Mouse (Mus musculus) kidney, adult 2 months (tissue): ENCODE measurements around the gene Bcl7b. TPM values are rescaled to one million over a fixed set of nuclear protein-coding genes. Genes with fewer than 3 reads are reported as not detected.

Source experiments
- DNase-seq: peaks from one replicate; pipeline ENCODE4 v3.0.0; 2021
- H3K27ac ChIP-seq: fragments of 200-500 bp; 2 replicates; pipeline ENCODE4 v1.5.1; 2012; ENCODE audit warnings: low read depth, low read length, control low read depth, inconsistent platforms; ENCODE audit not compliant: insufficient read depth
- H3K27me3 ChIP-seq: fragments of 200-500 bp; replicated peaks from 2 replicates; pipeline ENCODE4 v1.6.1; 2012; ENCODE audit warnings: mild to moderate bottlenecking, moderate library complexity, low read length, inconsistent platforms; ENCODE audit not compliant: control insufficient read depth, insufficient read depth
- H3K36me3 ChIP-seq: fragments of 200-500 bp; 2 replicates; pipeline ENCODE4 v1.6.1; 2012; ENCODE audit warnings: mild to moderate bottlenecking, moderate library complexity, low read length, inconsistent platforms; ENCODE audit not compliant: control insufficient read depth, insufficient read depth
- H3K4me1 ChIP-seq: fragments of 200-500 bp; 2 replicates; pipeline ENCODE4 v1.6.1; 2011; ENCODE audit warnings: low read length; ENCODE audit not compliant: control insufficient read depth, insufficient read depth
- H3K4me3 ChIP-seq: fragments of 200-500 bp; 2 replicates; pipeline ENCODE4 v1.5.1; 2011; ENCODE audit warnings: mild to moderate bottlenecking, low read depth, low read length, control low read depth; ENCODE audit not compliant: insufficient read depth
- CTCF ChIP-seq: fragments of 200-500 bp; conservative IDR thresholded peaks from 2 replicates; pipeline ENCODE4 v1.5.1; 2011; ENCODE audit warnings: low read depth, mild to moderate bottlenecking, control low read depth, low read length, moderate library complexity, mixed read lengths; ENCODE audit not compliant: insufficient read depth, insufficient read length
- POLR2A ChIP-seq: fragments of 200-500 bp; IDR thresholded peaks from one replicate; pipeline ENCODE4 v1.6.1; 2011; ENCODE audit warnings: low read depth, low read length, control low read depth
- WGBS: fragments of 180-500 bp; shearing (Covaris S2); methylation state at CpG from one replicate; pipeline ENCODE4 v1.1.7; 2018; 5-methylcytosine and 5-hydroxymethylcytosine counted together
- polyA plus RNA-seq: library from polyadenylated mRNA; depleted of rRNA; stranded (reverse); fragments of >200 nt; gene quantifications from 2 replicates; pipeline ENCODE4 v1.2.3, GENCODE M21; 2012; rRNA removed

Bcl7b gene
- polyA plus RNA-seq = 36.7 and 47.9 TPM in 2 replicates

GRCm38 (mm10) chr5:135168063-135169062, at the start of gene Bcl7b:
Bcl7b (plus strand) TSS chr5:135168283.
- 1% methylated on average over 94 of the region's 95 CpGs for WGBS
- TF ChIP-seq CTCF (no peak), POLR2A (peak; percentile 20)
- Histone ChIP-seq H3K4me3 (peak within 1 kb of the TSS; percentile 67), H3K27me3 (no peaks in the 10 kb centered on the region), H3K27ac (peak within 1 kb of the TSS; percentile 93), H3K4me1 (peaks cover 2% of the 10 kb centered on the region; the same call in 1 of the 2 replicates), H3K36me3 (no peaks in the 10 kb centered on the region; the same call in 1 of the 2 replicates)
- DNase-seq = peak; percentile 99

- peak; percentile 81 for TF ChIP-seq CTCF
- no peak for TF ChIP-seq POLR2A
- Histone ChIP-seq H3K27ac (no peak overlapping the region), H3K4me1 (no peaks in the 10 kb centered on the region; the same call in 1 of the 2 replicates), H3K36me3 (no peaks in the 10 kb centered on the region), H3K4me3 (no peak overlapping the region), H3K27me3 (no peaks in the 10 kb centered on the region)
- DNase-seq = peak; percentile 75
- whole genome bisulfite sequencing = 12% methylated on average over 6 of the region's 6 CpGs
Measured at GRCm38 (mm10) chr5:135118589-135119081, 49.4 kb upstream of the Bcl7b start.

- no peaks in the 10 kb centered on the region for H3K36me3 ChIP-seq
- 66% methylated on average over 4 of the region's 4 CpGs for WGBS
- no peak for DNase-seq
Measured at GRCm38 (mm10) chr5:135120753-135121152, 47.3 kb upstream of the Bcl7b start.

GRCm38 (mm10) chr5:135126121-135126520, 42.0 kb upstream of the Bcl7b start:
- WGBS = 67% methylated on average over 6 of the region's 6 CpGs
- Histone ChIP-seq H3K36me3 (no peaks in the 10 kb centered on the region; the same call in 1 of the 2 replicates), H3K27me3 (no peaks in the 10 kb centered on the region), H3K27ac (no peak overlapping the region), H3K4me1 (no peaks in the 10 kb centered on the region), H3K4me3 (no peak overlapping the region)
- DNase-seq = no peak
- TF ChIP-seq POLR2A (no peak), CTCF (no peak)

More at GRCm38 (mm10) chr5:135120753-135121152, 47.3 kb upstream of the Bcl7b start:
- Histone ChIP-seq H3K27me3 (no peaks in the 10 kb centered on the region), H3K27ac (no peak overlapping the region), H3K4me1 (no peaks in the 10 kb centered on the region), H3K4me3 (no peak overlapping the region)
- no peak for TF ChIP-seq CTCF
- TF ChIP-seq POLR2A = no peak

- H3K4me3 ChIP-seq = no peak overlapping the region
- H3K36me3 ChIP-seq = no peaks in the 10 kb centered on the region; the same call in 1 of the 2 replicates
- no peak for DNase-seq
- no peaks in the 10 kb centered on the region for H3K4me1 ChIP-seq
- no peak for TF ChIP-seq POLR2A
- TF ChIP-seq CTCF = no peak
- 84% methylated on average over 6 of the region's 6 CpGs for WGBS
- no peak overlapping the region for H3K27ac ChIP-seq
- no peaks in the 10 kb centered on the region for H3K27me3 ChIP-seq
Measured at GRCm38 (mm10) chr5:135127669-135128068, 40.4 kb upstream of the Bcl7b start.

- Histone ChIP-seq H3K27me3 (no peaks in the 10 kb centered on the region), H3K4me3 (no peak overlapping the region), H3K36me3 (peaks cover 2% of the 10 kb centered on the region; the same call in 1 of the 2 replicates), H3K4me1 (no peaks in the 10 kb centered on the region), H3K27ac (no peak overlapping the region)
- TF ChIP-seq POLR2A = no peak
- WGBS = 81% methylated on average over 4 of the region's 4 CpGs
- no peak for DNase-seq
Measured at GRCm38 (mm10) chr5:135129747-135130146, 38.3 kb upstream of the Bcl7b start.

GRCm38 (mm10) chr5:135133736-135134405, 34.2 kb upstream of the Bcl7b start:
- WGBS = 29% methylated on average over 26 of the region's 26 CpGs
- no peak overlapping the region for H3K27ac ChIP-seq
- no peaks in the 10 kb centered on the region for H3K4me1 ChIP-seq
- DNase-seq = peak; percentile 64
- TF ChIP-seq POLR2A = no peak
- TF ChIP-seq CTCF = no peak
- H3K36me3 ChIP-seq = peaks cover 2% of the 10 kb centered on the region; the same call in 1 of the 2 replicates
- no peak overlapping the region for H3K4me3 ChIP-seq
- no peaks in the 10 kb centered on the region for H3K27me3 ChIP-seq
